Comparison of ENCODE assay signal across 24 mouse cellular contexts in genomic region chr2:128061491-128061890, GRCm38 (mm10).
DNase-seq lines count a peak whose midpoint lies in the region; ATAC-seq and TF ChIP-seq lines count a peak whose summit lies in the region.
"Had no signal": no experiment of that assay in that cellular context is flagged by ENCODE, and none has a peak within 500 bp of the region (broad histone marks: within the 10 kb centered on the region; RNA-seq: fewer than 3 reads in every experiment).

No protein-coding gene starts in this region.

- H3K27ac ChIP-seq in lung, embryonic 15.5 days: no peak overlapping the region
- no peak overlapping the region for H3K27ac ChIP-seq in CH12.LX (ENCODE audit: insufficient read depth, low read depth)
- H3K27ac ChIP-seq in midbrain, postnatal 0 days (ENCODE audit: low read depth, low read length): no peak overlapping the region
- H3K27ac ChIP-seq: embryonic facial prominence, embryonic 12.5 days; heart, embryonic 10.5 days; kidney, embryonic 15.5 days; limb, embryonic 12.5 days; midbrain, embryonic 10.5 days had no signal

- H3K4me3 ChIP-seq in lung, embryonic 15.5 days: no peak overlapping the region
- no peak overlapping the region for H3K4me3 ChIP-seq in lung, adult 2 months (replicated peaks; ENCODE audit: extremely low read depth, low read depth, low read length)
- no peak overlapping the region for H3K4me3 ChIP-seq in CH12.LX (replicated peaks in 1 of 3; ENCODE audit: low read depth in 2 of 3, low read length in 2 of 3, poor library complexity in 1 of 3)
- H3K4me3 ChIP-seq in midbrain, postnatal 0 days (ENCODE audit: low read depth, low read length): no peak overlapping the region
- H3K4me3 ChIP-seq: embryonic facial prominence, embryonic 12.5 days; heart, embryonic 10.5 days; kidney, embryonic 15.5 days; limb, embryonic 12.5 days; midbrain, embryonic 10.5 days had no signal

- H3K4me1 ChIP-seq in lung, embryonic 15.5 days: peaks cover 9% of the 10 kb centered on the region; the same call in 1 of the 2 replicates
- H3K4me1 ChIP-seq in lung, adult 2 months (ENCODE audit: control insufficient read depth, insufficient read depth, low read length): no peaks in the 10 kb centered on the region
- H3K4me1 ChIP-seq in CH12.LX (ENCODE audit: control insufficient read depth in 1 of 2, insufficient read depth in 2 of 2): peaks cover 6 to 41% of the 10 kb centered on the region in 2 experiments
- H3K4me1 ChIP-seq in midbrain, postnatal 0 days (ENCODE audit: insufficient read depth, low read length): no peaks in the 10 kb centered on the region
- H3K4me1 ChIP-seq: heart, embryonic 10.5 days; kidney, embryonic 15.5 days; limb, embryonic 12.5 days had no signal

- H3K27me3 ChIP-seq in lung, embryonic 15.5 days: no peaks in the 10 kb centered on the region
- H3K27me3 ChIP-seq in CH12.LX (replicated peaks): peaks cover 3% of the 10 kb centered on the region
- H3K27me3 ChIP-seq in splenic B cell, adult 2 months (ENCODE audit: control insufficient read depth, insufficient read depth, low read length, poor library complexity, severe bottlenecking): no peaks in the 10 kb centered on the region; the same call in 1 of the 2 replicates
- no peaks in the 10 kb centered on the region for H3K27me3 ChIP-seq in midbrain, postnatal 0 days (ENCODE audit: insufficient read depth, low read length)
- H3K27me3 ChIP-seq: embryonic facial prominence, embryonic 12.5 days; kidney, embryonic 15.5 days; limb, embryonic 12.5 days had no signal

- ATAC-seq in lung, embryonic 15.5 days (ENCODE audit: borderline replicate concordance, extremely low read depth, low FRiP score, low TSS enrichment): peak; percentile 82
- no peak for ATAC-seq in midbrain, postnatal 0 days (ENCODE audit: low FRiP score)
- ATAC-seq: liver, postnatal 0 days; midbrain, embryonic 16.5 days had no signal

- H3K9me3 ChIP-seq in lung, embryonic 15.5 days: no peaks in the 10 kb centered on the region
- H3K9me3 ChIP-seq in CH12.LX (replicated peaks; ENCODE audit: low read length): no peaks in the 10 kb centered on the region
- no peaks in the 10 kb centered on the region for H3K9me3 ChIP-seq in midbrain, postnatal 0 days (ENCODE audit: low read length)
- H3K9me3 ChIP-seq: embryonic facial prominence, embryonic 12.5 days; G1E; heart, embryonic 10.5 days; kidney, embryonic 15.5 days; limb, embryonic 12.5 days; midbrain, embryonic 10.5 days had no signal

- WGBS in lung, embryonic 15.5 days: 51% methylated on average over 7 of the region's 7 CpGs
- 46% methylated on average over 7 of the region's 7 CpGs for WGBS in lung, adult 2 months
- 80% methylated on average over 7 of the region's 7 CpGs for WGBS in midbrain, postnatal 0 days

- no peak for TF ChIP-seq POLR2A in lung, adult 2 months (IDR thresholded peaks at IDR 0.05; ENCODE audit: borderline replicate concordance, extremely low read depth, low read depth, low read length)
- no peak for TF ChIP-seq POLR2A in CH12.LX (IDR thresholded peaks at IDR 0.05; ENCODE audit: low read depth, low read length)

- no peak overlapping the region for H3K4me2 ChIP-seq in lung, embryonic 15.5 days
- H3K4me2 ChIP-seq in CH12.LX (ENCODE audit: insufficient read depth, low read depth, poor library complexity, severe bottlenecking): no peak overlapping the region
- no peak overlapping the region for H3K4me2 ChIP-seq in midbrain, postnatal 0 days (ENCODE audit: low read depth, low read length, poor library complexity, severe bottlenecking)
- H3K4me2 ChIP-seq: embryonic facial prominence, embryonic 12.5 days; kidney, embryonic 15.5 days; limb, embryonic 12.5 days; liver, embryonic 11.5 days had no signal

- no peak for TF ChIP-seq RAD21 in CH12.LX (IDR thresholded peaks at IDR 0.05; ENCODE audit: low read depth, low read length)

- in situ Hi-C loops in CH12.LX (cut with MboI; ENCODE audit: low pct_ligation_motif_present, low pct_unique_long_range_greater_than_20kb, low sequenced_read_pairs): no loop called here

- no peak for DNase-seq in lung, adult 2 months
- DNase-seq in CH12.LX (ENCODE audit: extremely low read depth): no peak
- peak; percentile 63 for DNase-seq in induced T-regulatory cell, adult 2 months (ENCODE audit: low read depth)
- DNase-seq in splenic B cell, adult 2 months (ENCODE audit: low read depth, low spot score): peak; percentile 70
- DNase-seq in embryo, embryonic 10.5 days (ENCODE audit: low spot score): no peak
- DNase-seq in midbrain, postnatal 0 days (ENCODE audit: low spot score): no peak
- DNase-seq: adrenal gland, postnatal 10 days; cerebellum, adult 18-20 months; cerebellum, postnatal 14 days; heart, postnatal 14 days; kidney, adult 11 months; kidney, postnatal 36 days; layer of hippocampus, postnatal 36 days; liver, postnatal 0 days; right cerebral cortex, postnatal 14 days had no signal

- dilution Hi-C loops in CH12.LX (cut with MboI; ENCODE audit: extremely low pct_ligation_motif_present, extremely low pct_unique_long_range_greater_than_20kb, low sequenced_read_pairs): no loop called here

- no peaks in the 10 kb centered on the region for H3K79me2 ChIP-seq in CH12.LX (replicated peaks; ENCODE audit: control insufficient read depth, extremely low read depth, insufficient read depth, poor library complexity, severe bottlenecking)

- no peak for TF ChIP-seq EP300 in CH12.LX (IDR thresholded peaks at IDR 0.05; ENCODE audit: low read length)

- H3K9ac ChIP-seq in lung, embryonic 15.5 days: no peak overlapping the region
- H3K9ac ChIP-seq in CH12.LX (ENCODE audit: insufficient read depth, low read depth): no peak overlapping the region
- H3K9ac ChIP-seq in midbrain, postnatal 0 days (replicated peaks; ENCODE audit: low read length, poor library complexity, severe bottlenecking): no peak overlapping the region
- H3K9ac ChIP-seq: embryonic facial prominence, embryonic 12.5 days; kidney, embryonic 15.5 days; limb, embryonic 12.5 days; liver, postnatal 0 days had no signal

- no peak for TF ChIP-seq CTCF in lung, adult 2 months (IDR thresholded peaks at IDR 0.05; ENCODE audit: insufficient read depth, low read length)
- TF ChIP-seq CTCF in CH12.LX (conservative IDR thresholded peaks at IDR 0.05 in 1 of 2, IDR thresholded peaks at IDR 0.05 in 1 of 2; ENCODE audit: low read depth in 2 of 2, low read length in 2 of 2): no peak
- no peak for TF ChIP-seq CTCF in midbrain, postnatal 0 days (IDR thresholded peaks at IDR 0.05)

- no peaks in the 10 kb centered on the region for H3K36me3 ChIP-seq in lung, embryonic 15.5 days
- no peaks in the 10 kb centered on the region for H3K36me3 ChIP-seq in CH12.LX (replicated peaks in 1 of 2; ENCODE audit: control insufficient read depth in 1 of 2, insufficient read depth in 1 of 2, low read length in 1 of 2)
- H3K36me3 ChIP-seq in splenic B cell, adult 2 months (ENCODE audit: control insufficient read depth, insufficient read depth, low read length, poor library complexity, severe bottlenecking): no peaks in the 10 kb centered on the region
- no peaks in the 10 kb centered on the region for H3K36me3 ChIP-seq in midbrain, postnatal 0 days (ENCODE audit: insufficient read depth, low read length)
- H3K36me3 ChIP-seq: embryonic facial prominence, embryonic 12.5 days; G1E; heart, embryonic 10.5 days; kidney, embryonic 15.5 days; limb, embryonic 12.5 days; midbrain, embryonic 10.5 days had no signal

TF ChIP-seq in CH12.LX, 34 proteins besides CTCF, POLR2A, EP300 and RAD21:
- TF ChIP-seq MAX (IDR thresholded peaks at IDR 0.05; ENCODE audit: low read length) (no peak), BHLHE40 (IDR thresholded peaks at IDR 0.05; ENCODE audit: low read depth, low read length) (peak; percentile 33; the same call in 1 of the 2 replicates)
TF ChIP-seq in CH12.LX: peak in this region for 1.

Comparison
In these comparisons a context has a peak if more than half of its experiments do, and no peak if none do; other contexts are left out.
1. DNase-seq: peak in induced T-regulatory cell, adult 2 months (single experiment) and splenic B cell, adult 2 months (single experiment); none in lung, adult 2 months (single experiment), CH12.LX (single experiment), embryo, embryonic 10.5 days (single experiment) and midbrain, postnatal 0 days (single experiment).